Mouse (Mus musculus) frontal cortex, adult (tissue): ENCODE results near the gene 2900026A02Rik.
A peak's percentile ranks its signal among the peaks of the same experiment; 100 is the strongest.

Experiments used
- ATAC-seq: cut with Nextera tagmentation; 2 replicates; pipeline ENCODE4 v1.9.2; 2017; ENCODE audit warnings: mild to moderate bottlenecking, moderate library complexity, mixed read lengths; ENCODE audit not compliant: low TSS enrichment

2900026A02Rik gene

GRCm38 (mm10) chr5:113150871-113151553 lies 70.0 kb downstream of the 2900026A02Rik start:
- ATAC-seq, result no peak

- ATAC-seq, result no peak
These were observed 72.0 kb downstream of the 2900026A02Rik start for GRCm38 (mm10) chr5:113149052-113149451.

- peak; percentile 76 for ATAC-seq
These were observed 73.0 kb downstream of the 2900026A02Rik start for GRCm38 (mm10) chr5:113147994-113148471.

- no peak for ATAC-seq
These were observed 74.4 kb downstream of the 2900026A02Rik start for GRCm38 (mm10) chr5:113146656-113147055.

GRCm38 (mm10) chr5:113145171-113145570 lies 75.9 kb downstream of the 2900026A02Rik start:
- ATAC-seq, result no peak

GRCm38 (mm10) chr5:113142486-113142885 lies 78.5 kb downstream of the 2900026A02Rik start:
- peak; percentile 73 for ATAC-seq

GRCm38 (mm10) chr5:113142018-113142417 lies 79.0 kb downstream of the 2900026A02Rik start:
- no peak for ATAC-seq

- ATAC-seq, result no peak
These were observed 80.2 kb downstream of the 2900026A02Rik start for GRCm38 (mm10) chr5:113140872-113141271.

- ATAC-seq, result no peak
These were observed 81.0 kb downstream of the 2900026A02Rik start for GRCm38 (mm10) chr5:113140051-113140450.

- ATAC-seq, result 0 out of 2 replicates have a peak, but pooled peaks have one; percentile 2
These were observed 81.8 kb downstream of the 2900026A02Rik start for GRCm38 (mm10) chr5:113139064-113139726.

- peak; percentile 20; the same call in 1 of the 2 replicates for ATAC-seq
These were observed 82.5 kb downstream of the 2900026A02Rik start for GRCm38 (mm10) chr5:113138319-113139063.

GRCm38 (mm10) chr5:113137691-113138318 lies 83.2 kb downstream of the 2900026A02Rik start:
- ATAC-seq, result peak; percentile 8; the same call in 1 of the 2 replicates

- peak; percentile 26; the same call in 1 of the 2 replicates for ATAC-seq
These were observed 84.0 kb downstream of the 2900026A02Rik start for GRCm38 (mm10) chr5:113136951-113137487.

- no peak for ATAC-seq
These were observed 85.5 kb downstream of the 2900026A02Rik start for GRCm38 (mm10) chr5:113135513-113135912.

GRCm38 (mm10) chr5:113133722-113134710 lies 87.0 kb downstream of the 2900026A02Rik start:
- no peak for ATAC-seq

GRCm38 (mm10) chr5:113133080-113133491 lies 88.0 kb downstream of the 2900026A02Rik start:
- ATAC-seq, result no peak

- ATAC-seq, result no peak
These were observed 88.4 kb downstream of the 2900026A02Rik start for GRCm38 (mm10) chr5:113132635-113133041.

- no peak for ATAC-seq
These were observed 92.6 kb downstream of the 2900026A02Rik start for GRCm38 (mm10) chr5:113128426-113128825.

GRCm38 (mm10) chr5:113126476-113126875 lies 94.6 kb downstream of the 2900026A02Rik start:
- ATAC-seq, result peak; percentile 54; the same call in 1 of the 2 replicates

GRCm38 (mm10) chr5:113123693-113124092 lies 97.3 kb downstream of the 2900026A02Rik start:
- no peak for ATAC-seq
